ENCODE assay signal across 8 mouse cellular contexts in genomic region chr1:119052631-119053177, GRCm38 (mm10). TPM values are rescaled to one million over a fixed set of nuclear protein-coding genes. Genes with fewer than 3 reads are reported as not detected.
DNase-seq lines count a peak whose midpoint lies in the region; ATAC-seq lines count a peak whose summit lies in the region.

No protein-coding gene starts in this region.

- H3K4me1 ChIP-seq in kidney, embryonic 16.5 days (ENCODE audit: insufficient read depth, low read length), result peaks cover 47% of the 10 kb centered on the region
- peaks cover 25% of the 10 kb centered on the region for H3K4me1 ChIP-seq in heart, embryonic 12.5 days (replicated peaks)
- peaks cover 62% of the 10 kb centered on the region for H3K4me1 ChIP-seq in limb, embryonic 15.5 days

- peak; percentile 36; the same call in 1 of the 2 replicates for ATAC-seq in kidney, embryonic 16.5 days (ENCODE audit: low FRiP score, low TSS enrichment)
- peak; percentile 30; the same call in 1 of the 2 replicates for ATAC-seq in common myeloid progenitor, adult 5-6 weeks (replicated peaks; ENCODE audit: low read depth, poor library complexity, severe bottlenecking)
- ATAC-seq in heart, embryonic 12.5 days (ENCODE audit: insufficient number of reproducible peaks, low FRiP score), result no peak
- no peak for ATAC-seq in limb, embryonic 15.5 days (ENCODE audit: insufficient number of reproducible peaks, low FRiP score, low TSS enrichment, low read depth)
- no peak for ATAC-seq in erythroblast, adult 5-6 weeks (replicated peaks; ENCODE audit: low FRiP score, poor library complexity, severe bottlenecking)

- under 1% methylated on average over 33 of the region's 33 CpGs for WGBS in kidney, embryonic 16.5 days
- under 1% methylated on average over 33 of the region's 33 CpGs for WGBS in heart, embryonic 12.5 days
- 1% methylated on average over 33 of the region's 33 CpGs for WGBS in limb, embryonic 15.5 days

- H3K9ac ChIP-seq in kidney, embryonic 16.5 days (replicated peaks; ENCODE audit: low read length), result peak overlapping the region; percentile 68
- H3K9ac ChIP-seq in heart, embryonic 12.5 days, result peak overlapping the region; percentile 66
- H3K9ac ChIP-seq in limb, embryonic 15.5 days, result peak overlapping the region; percentile 68

- H3K9me3 ChIP-seq in kidney, embryonic 16.5 days (ENCODE audit: low read length), result no peaks in the 10 kb centered on the region
- no peaks in the 10 kb centered on the region for H3K9me3 ChIP-seq in heart, embryonic 12.5 days (replicated peaks)
- H3K9me3 ChIP-seq in limb, embryonic 15.5 days, result no peaks in the 10 kb centered on the region

- H3K4me2 ChIP-seq in kidney, embryonic 16.5 days (replicated peaks; ENCODE audit: low read depth, low read length), result peak overlapping the region; percentile 97
- peak overlapping the region; percentile 96 for H3K4me2 ChIP-seq in heart, embryonic 12.5 days
- peak overlapping the region; percentile 84 for H3K4me2 ChIP-seq in limb, embryonic 15.5 days

- H3K27me3 ChIP-seq in kidney, embryonic 16.5 days (ENCODE audit: insufficient read depth, low read length), result peaks cover 27% of the 10 kb centered on the region
- H3K27me3 ChIP-seq in heart, embryonic 12.5 days (replicated peaks), result peaks cover 21% of the 10 kb centered on the region
- H3K27me3 ChIP-seq in limb, embryonic 15.5 days, result no peaks in the 10 kb centered on the region

- peak overlapping the region; percentile 87 for H3K27ac ChIP-seq in kidney, embryonic 16.5 days (ENCODE audit: low read length)
- H3K27ac ChIP-seq in heart, embryonic 12.5 days (ENCODE audit: poor library complexity, severe bottlenecking), result peak overlapping the region; percentile 57
- peak overlapping the region; percentile 99 for H3K27ac ChIP-seq in limb, embryonic 15.5 days

- DNase-seq in kidney, adult 11 months, result no peak
- DNase-seq in retina, postnatal 1 day, result peak; percentile 56
- DNase-seq in spleen, postnatal 10 days (ENCODE audit: low spot score in 2 of 2), result no peak

- H3K36me3 ChIP-seq in kidney, embryonic 16.5 days (ENCODE audit: insufficient read depth, low read length), result no peaks in the 10 kb centered on the region
- no peaks in the 10 kb centered on the region for H3K36me3 ChIP-seq in heart, embryonic 12.5 days
- H3K36me3 ChIP-seq in limb, embryonic 15.5 days, result no peaks in the 10 kb centered on the region

- peak overlapping the region; percentile 53 for H3K4me3 ChIP-seq in kidney, embryonic 16.5 days (ENCODE audit: low read length)
- peak overlapping the region; percentile 51 for H3K4me3 ChIP-seq in heart, embryonic 12.5 days
- H3K4me3 ChIP-seq in limb, embryonic 15.5 days, result peak overlapping the region; percentile 70

RNA-seq across cellular contexts. Expression of gene Gli2, which starts 0.7 kb away (rescaled TPM):
- polyA plus RNA-seq in kidney, embryonic 16.5 days (2015; fragmentation: Nextera tagmentation; extraction: Ambion mirVana), result 6.5 and 7.3 TPM in 2 replicates
- total RNA-seq in common myeloid progenitor, adult 5-6 weeks (2017), result not detected in 2 replicates
- 3.3 and 4.0 TPM in 2 replicates for polyA plus RNA-seq in heart, embryonic 12.5 days (2016; fragmentation: Nextera tagmentation; extraction: Ambion mirVana)
- 14.5 and 15.7 TPM in 2 replicates for polyA plus RNA-seq in limb, embryonic 15.5 days (2015; fragmentation: Nextera tagmentation; extraction: Ambion mirVana)
- total RNA-seq in erythroblast, adult 5-6 weeks (2015; ENCODE audit: low replicate concordance), result not detected in 2 replicates
- not detected in 2 replicates for total RNA-seq in erythroblast, adult 5-6 weeks (2017; ENCODE audit: low replicate concordance)

Comparison
In these comparisons a context has a peak if more than half of its experiments do, and no peak if none do; other contexts are left out.
1. ATAC-seq: peak in kidney, embryonic 16.5 days (single experiment) and common myeloid progenitor, adult 5-6 weeks (single experiment); none in heart, embryonic 12.5 days (single experiment), limb, embryonic 15.5 days (single experiment) and erythroblast, adult 5-6 weeks (single experiment).
2. Peak in every context shown above with its lines, with median percentiles within 50 percentile points of each other: H3K27ac ChIP-seq, H3K4me2 ChIP-seq, H3K4me3 ChIP-seq and H3K9ac ChIP-seq.